Mouse (Mus musculus) midbrain, postnatal 0 days (tissue): ENCODE results near the gene Lzts2. TPM values are rescaled to one million over a fixed set of nuclear protein-coding genes. Genes with fewer than 3 reads are reported as not detected.
A peak's percentile ranks its signal among the peaks of the same experiment; 100 is the strongest.

Experiments
- ATAC-seq: fragments of 200-750 bp; cut with Nextera tagmentation; 2 replicates; pipeline ENCODE4 v1.8.0; 2017; ENCODE audit warnings: moderate number of reproducible peaks, mild to moderate bottlenecking, moderate TSS enrichment, moderate library complexity; ENCODE audit not compliant: low FRiP score
- DNase-seq: peaks from one replicate; pipeline ENCODE4 v3.0.0-alpha.2; 2015; ENCODE audit warnings: low spot score
- H3K27ac ChIP-seq: fragments of 300-500 bp; sonication (generic); 2 replicates; pipeline ENCODE4 v1.5.1; 2014; ENCODE audit warnings: low read depth, mild to moderate bottlenecking, low read length, mixed read lengths
- H3K27me3 ChIP-seq: fragments of 300-500 bp; sonication (generic); 2 replicates; pipeline ENCODE4 v1.6.1; 2014; ENCODE audit warnings: low read length, control low read depth, mixed read lengths; ENCODE audit not compliant: insufficient read depth
- H3K36me3 ChIP-seq: fragments of 300-500 bp; sonication (generic); 2 replicates; pipeline ENCODE4 v1.6.1; 2014; ENCODE audit warnings: low read length, control low read depth, mixed read lengths; ENCODE audit not compliant: insufficient read depth
- H3K4me1 ChIP-seq: fragments of 300-500 bp; sonication (generic); 2 replicates; pipeline ENCODE4 v1.6.1; 2014; ENCODE audit warnings: mild to moderate bottlenecking, control low read depth, antibody characterized with exemption, low read length, mixed read lengths; ENCODE audit not compliant: insufficient read depth
- H3K4me2 ChIP-seq: fragments of 300-500 bp; sonication (generic); 2 replicates; pipeline ENCODE4 v1.6.1; 2014; ENCODE audit warnings: low read depth, mild to moderate bottlenecking, low read length, mixed read lengths; ENCODE audit not compliant: poor library complexity, severe bottlenecking
- H3K4me3 ChIP-seq: fragments of 300-500 bp; sonication (generic); 2 replicates; pipeline ENCODE4 v1.5.1; 2014; ENCODE audit warnings: low read depth, mild to moderate bottlenecking, low read length, moderate library complexity
- H3K9ac ChIP-seq: fragments of 300-500 bp; sonication (generic); replicated peaks from 2 replicates; pipeline ENCODE4 v1.6.1; 2014; ENCODE audit warnings: mild to moderate bottlenecking, low read length, moderate library complexity, mixed read lengths; ENCODE audit not compliant: poor library complexity, severe bottlenecking
- H3K9me3 ChIP-seq: fragments of 300-500 bp; sonication (generic); 2 replicates; pipeline ENCODE4 v1.6.1; 2016; ENCODE audit warnings: low read length, control low read depth
- CTCF ChIP-seq: IDR thresholded peaks from 2 replicates; pipeline ENCODE4 v1.5.1; 2016; ENCODE audit warnings: antibody characterized with exemption, mild to moderate bottlenecking
- WGBS: fragments of 180-500 bp; shearing (Covaris S2); extraction: QIAGEN DNeasy Blood & Tissue Kit; methylation state at CpG from one replicate; pipeline ENCODE4 v1.1.7; 2014; 5-methylcytosine and 5-hydroxymethylcytosine counted together
- polyA plus RNA-seq: library from polyadenylated mRNA; unstranded; fragments of >200 nt; fragmentation: Nextera tagmentation; extraction: Ambion mirVana; gene quantifications from 2 replicates; pipeline ENCODE4 v1.2.1, GENCODE M21; 2015
- total RNA-seq: library from RNA; depleted of rRNA; stranded (reverse); fragments of >200 nt; gene quantifications from 2 replicates; pipeline ENCODE4 v1.2.3, GENCODE M21; 2014

The Lzts2 gene
- total and polyA plus RNA-seq, 2 experiments from 2014 or later = 12.9 to 40.4 TPM

DNA sequence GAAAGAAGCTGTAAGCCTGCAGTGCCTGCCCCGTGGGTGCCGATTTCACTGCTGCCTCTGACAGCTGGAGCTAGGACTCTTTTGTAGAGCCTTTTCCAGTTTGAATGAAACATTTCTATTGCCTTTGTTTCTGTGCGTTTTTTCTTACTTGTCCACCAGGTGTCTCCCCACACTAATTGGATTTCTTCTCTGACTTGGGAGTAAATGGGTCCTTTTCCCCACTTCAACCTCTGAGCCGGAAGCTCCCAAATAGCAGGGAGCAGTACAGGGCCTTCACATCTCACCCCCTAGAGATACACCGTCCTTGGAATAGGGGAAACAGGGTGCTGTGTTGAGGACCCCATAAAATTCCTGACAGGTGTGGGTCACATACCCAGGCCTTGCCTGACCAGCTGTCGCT lies 1.6 kb upstream of the Lzts2 start:
- WGBS = 30% methylated on average over 6 of the region's 6 CpGs
- peak; percentile 79 for TF ChIP-seq CTCF
- Histone ChIP-seq H3K9ac (no peak overlapping the region), H3K4me1 (peaks cover 15% of the 10 kb centered on the region), H3K27me3 (no peaks in the 10 kb centered on the region), H3K9me3 (no peaks in the 10 kb centered on the region), H3K27ac (peak overlapping the region; percentile 57; the same call in 1 of the 2 replicates), H3K36me3 (peaks cover 14% of the 10 kb centered on the region), H3K4me3 (no peak overlapping the region), H3K4me2 (no peak overlapping the region)
- DNase-seq = peak; percentile 70
- ATAC-seq = no peak

GRCm38 (mm10) chr19:45013581-45014225 lies 511 bp upstream of the Lzts2 start:
- TF ChIP-seq CTCF = no peak
- Histone ChIP-seq H3K9ac (no peak overlapping the region), H3K4me3 (no peak overlapping the region), H3K4me1 (peaks cover 15% of the 10 kb centered on the region), H3K4me2 (no peak overlapping the region), H3K27ac (no peak overlapping the region), H3K27me3 (no peaks in the 10 kb centered on the region), H3K36me3 (peaks cover 14% of the 10 kb centered on the region), H3K9me3 (no peaks in the 10 kb centered on the region)
- 71% methylated on average over 6 of the region's 6 CpGs for WGBS
- no peak for ATAC-seq
- no peak for DNase-seq

DNA sequence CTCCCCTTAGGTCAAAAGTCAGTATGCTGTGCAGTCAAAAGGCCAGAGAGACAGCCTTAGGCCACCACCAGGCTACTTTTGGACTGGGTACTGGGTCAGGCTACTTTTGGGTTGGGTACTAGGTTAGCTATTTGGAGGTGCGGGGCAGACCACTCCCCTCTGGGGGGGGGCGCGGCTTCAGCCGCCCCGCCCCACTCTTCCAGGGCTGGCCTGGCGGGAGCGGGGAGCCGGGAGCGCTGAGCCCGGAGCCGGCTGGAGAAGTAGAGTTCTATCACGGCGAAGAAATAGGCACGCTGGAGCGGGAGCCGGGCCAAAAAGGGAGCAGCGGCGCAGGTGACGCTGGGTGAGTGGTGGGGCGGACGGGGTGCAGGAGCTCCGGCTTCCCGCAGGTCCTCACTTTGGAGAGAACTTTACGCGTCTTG lies 778 bp downstream of the Lzts2 start:
- Histone ChIP-seq H3K27ac (no peak overlapping the region), H3K27me3 (no peaks in the 10 kb centered on the region), H3K9me3 (no peaks in the 10 kb centered on the region), H3K4me1 (peaks cover 15% of the 10 kb centered on the region), H3K4me3 (peak overlapping the region; percentile 72; the same call in 1 of the 2 replicates), H3K36me3 (peaks cover 13% of the 10 kb centered on the region), H3K4me2 (peak overlapping the region; percentile 88), H3K9ac (no peak overlapping the region)
- TF ChIP-seq CTCF = no peak
- ATAC-seq = no peak
- under 1% methylated on average over 23 of the region's 25 CpGs for WGBS
- no peak for DNase-seq

GRCm38 (mm10) chr19:45015518-45016281 lies 1.5 kb downstream of the Lzts2 start:
- Histone ChIP-seq H3K9ac (peak overlapping the region; percentile 48), H3K36me3 (peaks cover 6% of the 10 kb centered on the region), H3K27ac (peak overlapping the region; percentile 82), H3K4me3 (peak overlapping the region; percentile 72), H3K27me3 (no peaks in the 10 kb centered on the region), H3K9me3 (no peaks in the 10 kb centered on the region), H3K4me1 (peaks cover 15% of the 10 kb centered on the region), H3K4me2 (peak overlapping the region; percentile 88)
- DNase-seq (no peak), ATAC-seq (no peak)
- WGBS = 2% methylated on average over 34 of the region's 34 CpGs
- TF ChIP-seq CTCF = no peak

DNA sequence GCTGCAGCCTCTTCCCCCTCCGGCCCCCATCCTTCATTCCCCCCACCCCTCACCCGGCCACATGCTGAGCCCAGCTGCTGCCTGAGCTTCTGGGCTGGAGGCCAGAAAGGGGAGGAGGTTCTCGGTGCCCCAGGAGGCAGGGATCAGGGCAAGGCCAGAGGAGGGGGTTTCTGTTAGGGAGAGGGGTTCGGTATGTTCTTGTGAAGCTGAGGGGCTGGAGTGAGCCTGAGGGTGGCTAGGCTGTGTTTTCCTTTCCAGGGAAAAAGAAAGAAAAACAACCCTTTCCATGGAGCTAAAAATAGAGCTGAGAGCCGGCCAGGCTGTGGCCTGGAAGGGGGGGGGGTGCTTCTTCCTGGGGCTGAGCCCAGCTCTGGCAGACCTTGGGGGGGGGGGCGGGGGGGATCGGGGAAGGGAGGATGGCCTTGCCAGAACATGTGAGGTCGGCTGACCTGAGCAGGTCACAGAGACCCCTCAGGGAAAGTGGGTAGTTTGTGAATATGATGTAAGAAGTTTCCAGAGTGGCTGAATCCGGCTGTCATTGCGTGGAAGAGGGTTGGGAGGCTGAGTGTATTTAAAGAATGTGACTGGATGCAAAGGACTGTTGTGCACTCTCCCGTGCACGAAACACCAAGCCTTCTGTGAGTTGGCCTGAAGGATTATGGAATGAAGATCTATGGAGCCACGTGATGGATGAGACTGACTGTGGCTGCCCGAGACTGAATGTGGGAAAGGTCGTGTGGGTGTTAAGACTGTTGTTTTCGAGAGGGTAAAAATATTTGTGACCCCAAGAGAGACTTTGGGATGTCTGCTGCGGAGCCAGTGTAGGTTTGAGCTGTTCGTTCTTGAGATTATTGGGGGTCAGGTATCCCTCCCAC lies 2.4 kb downstream of the Lzts2 start:
- ATAC-seq (peak; percentile 26; the same call in 1 of the 2 replicates), DNase-seq (peak; percentile 81)
- peaks cover 15% of the 10 kb centered on the region for H3K4me1 ChIP-seq
- H3K27ac ChIP-seq = peak overlapping the region; percentile 82
- TF ChIP-seq CTCF = no peak
- no peaks in the 10 kb centered on the region for H3K27me3 ChIP-seq
- peak overlapping the region; percentile 72 for H3K4me3 ChIP-seq
- H3K36me3 ChIP-seq = peaks cover 2% of the 10 kb centered on the region; the same call in 1 of the 2 replicates
- H3K9ac ChIP-seq = peak overlapping the region; percentile 69
- H3K9me3 ChIP-seq = no peaks in the 10 kb centered on the region
- H3K4me2 ChIP-seq = peak overlapping the region; percentile 88
- WGBS = 1% methylated on average over 16 of the region's 18 CpGs
